Mouse (Mus musculus) urinary bladder, postnatal 10 days (tissue): Measurements from ENCODE around the gene 4931406P16Rik.
A peak's percentile ranks its signal among the peaks of the same experiment; 100 is the strongest.
"Not testable (repeated sequence)": the region's sequence is repeated elsewhere in the genome, so short reads cannot be mapped to it uniquely, and the experiment has no call there.

Source experiments
- DNase-seq: peaks from one replicate; pipeline ENCODE4 v3.0.0; 2022; ENCODE audit warnings: low spot score

The 4931406P16Rik gene

GRCm38 (mm10) chr7:34313443-34313875, at the start of gene 4931406P16Rik:
4931406P16Rik (minus strand) TSS chr7:34313551.
- peak; percentile 50 for DNase-seq

GRCm38 (mm10) chr7:34355629-34356028, 42.3 kb upstream of the 4931406P16Rik start:
- DNase-seq, result no peak

- DNase-seq, result no peak
Measured at GRCm38 (mm10) chr7:34351997-34352396, 38.6 kb upstream of the 4931406P16Rik start.

- no peak for DNase-seq
Measured at GRCm38 (mm10) chr7:34350166-34350565, 36.8 kb upstream of the 4931406P16Rik start.

DNA sequence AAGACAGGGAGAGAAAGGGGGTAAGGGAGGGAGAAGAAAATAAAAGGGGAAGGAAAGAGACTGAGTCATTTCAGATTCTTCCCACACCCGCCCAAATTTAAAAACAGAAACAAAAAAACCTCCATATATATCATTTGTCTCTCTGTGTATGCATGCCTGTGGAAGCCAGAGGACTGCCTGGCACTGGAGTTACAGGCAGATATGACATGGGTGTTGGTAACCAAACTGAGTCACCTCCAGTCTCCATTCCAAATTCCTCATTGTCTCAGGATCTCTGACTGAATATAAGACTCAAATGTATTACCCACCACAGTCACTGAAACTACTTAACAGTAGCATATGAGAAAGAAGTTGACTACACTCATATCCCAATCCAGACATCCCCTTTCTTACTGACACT, 34.7 kb upstream of the 4931406P16Rik start:
- DNase-seq, result no peak

- no peak for DNase-seq
Measured at GRCm38 (mm10) chr7:34347041-34347440, 33.7 kb upstream of the 4931406P16Rik start.

DNA sequence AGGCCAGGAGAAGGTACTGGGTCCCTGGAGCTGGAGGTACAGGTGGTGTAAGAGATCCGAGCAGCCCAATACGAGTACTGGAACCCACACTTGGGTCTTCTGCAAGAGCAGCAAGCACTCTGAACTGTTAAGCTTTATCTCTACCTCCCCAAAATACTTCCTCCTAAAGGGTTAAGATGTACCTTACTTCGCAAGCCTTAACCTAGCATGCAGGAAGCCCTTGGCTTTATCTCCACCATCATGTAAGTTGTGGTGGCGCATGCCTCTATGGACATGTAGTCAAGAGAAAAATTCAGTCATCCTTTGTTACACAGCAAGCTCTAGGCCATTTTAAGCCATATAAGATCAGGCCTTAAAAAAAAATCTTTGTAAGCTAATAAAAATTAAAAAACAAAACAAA, 33.2 kb upstream of the 4931406P16Rik start:
- DNase-seq, result no peak

DNA sequence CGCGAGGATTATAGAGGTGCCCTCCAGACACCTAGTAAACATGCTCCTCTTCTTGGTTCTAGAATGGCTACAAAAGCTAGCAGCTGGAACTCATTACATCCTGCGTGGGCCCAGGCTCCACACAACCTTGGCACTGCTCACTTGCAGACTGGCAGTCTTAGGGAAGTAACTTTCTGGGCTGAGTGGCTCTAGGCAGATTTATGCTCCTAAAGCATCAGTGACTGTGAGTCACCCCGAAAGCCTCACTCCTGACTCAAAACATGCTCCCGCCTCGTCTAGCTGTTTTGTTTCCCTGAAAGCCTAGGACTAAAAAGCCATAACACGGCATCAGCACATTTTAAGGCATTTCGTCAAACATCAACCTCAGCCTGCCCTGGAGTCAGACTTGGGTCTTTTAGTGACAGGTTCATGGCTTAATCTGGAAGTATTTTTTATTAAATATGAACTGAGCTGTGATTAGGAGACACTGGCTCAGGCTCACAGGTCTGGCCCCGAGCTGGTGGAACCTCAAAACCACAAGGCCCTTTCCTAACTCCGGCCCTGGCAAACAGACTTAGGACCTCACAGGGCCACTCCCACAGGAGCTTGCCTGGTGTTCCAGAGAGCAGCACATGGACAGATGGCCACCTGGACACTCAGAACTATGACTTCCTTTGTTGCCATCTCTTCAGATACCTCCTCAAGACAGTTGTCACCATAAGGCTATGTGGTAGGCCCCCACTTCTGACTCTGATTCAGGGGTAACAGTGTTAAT, 28.9 kb upstream of the 4931406P16Rik start:
- no peak for DNase-seq

DNA sequence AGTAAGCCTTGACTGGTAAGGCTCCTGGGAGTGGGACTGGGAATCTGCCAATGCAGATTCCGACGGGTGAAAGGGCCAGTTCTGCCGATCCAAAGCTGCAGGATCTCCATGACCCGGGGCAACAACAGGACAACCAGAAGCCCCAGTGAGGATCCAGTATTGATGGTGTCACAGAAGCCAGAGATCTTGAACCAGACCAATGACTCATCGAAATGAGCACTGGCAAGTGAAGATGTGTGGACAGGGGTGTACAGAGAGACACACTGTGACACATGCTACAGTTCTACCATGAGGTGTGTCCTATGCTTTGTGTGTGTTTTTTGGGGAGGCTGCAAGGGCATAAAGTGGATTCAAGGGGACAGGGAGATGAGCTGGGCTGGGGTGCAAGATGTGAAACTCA, 27.5 kb upstream of the 4931406P16Rik start:
- DNase-seq, result no peak

DNA sequence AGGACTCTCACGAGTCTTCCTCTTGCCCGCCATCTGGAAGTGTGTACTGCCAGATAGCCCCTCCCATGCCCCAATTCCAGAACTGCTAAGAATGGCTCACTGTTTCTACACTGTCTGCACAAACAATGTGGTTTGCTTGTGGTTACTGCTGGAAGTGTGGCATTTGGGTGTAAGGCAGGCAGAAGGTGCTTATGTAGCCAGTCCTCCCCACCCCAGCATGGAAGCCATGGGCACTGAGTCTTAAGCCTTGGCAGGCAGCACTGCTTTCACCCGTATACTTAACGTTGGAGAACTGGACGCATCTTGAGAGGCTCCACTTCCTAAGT, 25.8 kb upstream of the 4931406P16Rik start:
- no peak for DNase-seq

DNA sequence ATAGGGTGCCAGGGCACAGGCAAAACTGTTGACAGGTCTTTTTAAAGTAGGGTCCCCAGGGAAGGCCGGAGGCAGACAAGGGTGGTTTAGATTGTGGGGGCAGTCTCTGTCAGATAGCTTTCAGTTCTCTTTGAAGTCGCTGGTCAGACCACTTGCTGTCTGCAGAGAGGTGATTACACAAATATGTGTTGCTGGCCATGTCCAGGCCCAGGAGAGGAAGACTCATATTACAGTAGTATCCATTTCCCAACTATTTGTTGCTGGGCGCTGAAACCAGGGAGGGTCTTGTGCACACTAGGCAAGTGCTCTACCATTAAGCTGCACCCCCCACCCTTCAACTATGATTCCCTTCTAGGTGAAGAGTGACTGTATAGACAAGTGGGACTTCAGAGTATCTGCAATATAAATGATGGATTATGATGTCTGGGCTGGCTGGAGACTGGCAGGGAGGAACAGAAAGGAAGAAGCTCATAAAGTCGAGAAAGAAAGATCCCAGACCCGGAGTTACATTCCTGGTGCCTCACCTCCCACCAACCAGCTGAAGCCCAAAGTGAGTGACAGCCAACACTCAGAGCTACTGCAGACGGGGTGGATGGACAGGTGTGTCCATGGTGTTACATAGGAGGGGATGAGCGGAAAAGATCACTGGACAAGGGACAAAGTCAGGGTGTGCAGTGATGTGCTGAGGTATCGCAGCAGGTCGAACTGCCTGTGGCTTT, 25.3 kb upstream of the 4931406P16Rik start:
- no peak for DNase-seq

DNA sequence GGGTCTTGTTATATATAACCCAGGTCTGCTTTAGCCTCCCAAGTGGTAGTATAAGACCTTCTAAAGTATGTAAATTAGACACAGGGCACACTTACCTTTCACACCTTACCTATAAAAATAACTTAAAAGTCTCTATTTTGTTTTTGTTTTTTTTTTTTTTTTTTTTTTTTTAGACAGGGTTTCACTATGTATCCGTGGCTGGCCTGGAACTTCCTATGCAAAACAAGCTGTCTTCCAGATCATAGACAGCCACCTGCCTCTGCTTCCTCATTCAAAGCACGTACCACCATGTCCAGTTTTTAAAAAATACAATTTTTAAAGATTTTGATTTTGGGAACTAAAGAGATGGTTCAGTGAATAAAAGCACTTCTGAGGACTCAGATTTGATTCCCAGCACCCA, 23.9 kb upstream of the 4931406P16Rik start:
- DNase-seq, result no peak

DNA sequence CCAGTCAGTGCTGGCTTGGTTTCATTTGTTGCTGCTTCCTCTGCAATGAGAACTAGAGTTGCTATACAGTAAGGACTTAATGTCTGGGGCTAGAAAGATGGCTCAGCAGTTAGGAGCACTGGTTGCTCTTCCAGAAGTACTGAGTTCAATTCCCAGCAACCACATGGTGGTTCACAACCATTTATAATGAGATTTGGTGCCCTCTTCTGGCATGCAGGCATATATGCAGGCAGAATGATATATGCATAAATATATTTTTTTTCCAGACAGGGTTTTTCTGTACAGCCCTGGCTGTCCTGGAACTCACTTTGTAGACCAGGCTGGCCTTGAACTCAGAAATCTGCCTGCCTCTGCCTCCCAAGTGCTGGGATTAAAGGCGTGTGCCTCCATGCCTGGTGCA, 23.2 kb upstream of the 4931406P16Rik start:
- not testable (repeated sequence) for DNase-seq

GRCm38 (mm10) chr7:34327493-34327892, 14.1 kb upstream of the 4931406P16Rik start:
- DNase-seq, result no peak

- no peak for DNase-seq
Measured at GRCm38 (mm10) chr7:34324857-34325256, 11.5 kb upstream of the 4931406P16Rik start.

- DNase-seq, result no peak
Measured at GRCm38 (mm10) chr7:34324005-34324404, 10.7 kb upstream of the 4931406P16Rik start.

DNA sequence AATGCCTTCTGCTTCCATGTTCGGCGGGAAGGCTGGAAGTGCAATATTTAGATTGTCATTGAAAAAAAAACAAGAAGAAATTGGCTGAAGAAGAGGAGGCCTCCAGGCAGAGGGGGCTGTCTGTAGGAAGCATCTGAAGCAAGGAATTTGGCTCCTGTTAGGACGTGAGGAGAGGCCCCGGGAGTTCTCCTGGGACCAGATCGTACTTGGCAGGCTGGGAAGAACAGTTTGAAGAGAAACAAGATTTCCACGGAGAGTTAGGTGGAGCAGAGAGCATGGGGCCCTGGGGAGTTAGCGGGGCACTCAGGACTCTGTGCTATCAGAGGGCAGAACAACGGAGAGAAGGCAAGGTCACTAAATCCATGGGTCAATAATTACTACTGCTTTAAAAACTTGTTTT, 10.0 kb upstream of the 4931406P16Rik start:
- DNase-seq, result no peak

DNA sequence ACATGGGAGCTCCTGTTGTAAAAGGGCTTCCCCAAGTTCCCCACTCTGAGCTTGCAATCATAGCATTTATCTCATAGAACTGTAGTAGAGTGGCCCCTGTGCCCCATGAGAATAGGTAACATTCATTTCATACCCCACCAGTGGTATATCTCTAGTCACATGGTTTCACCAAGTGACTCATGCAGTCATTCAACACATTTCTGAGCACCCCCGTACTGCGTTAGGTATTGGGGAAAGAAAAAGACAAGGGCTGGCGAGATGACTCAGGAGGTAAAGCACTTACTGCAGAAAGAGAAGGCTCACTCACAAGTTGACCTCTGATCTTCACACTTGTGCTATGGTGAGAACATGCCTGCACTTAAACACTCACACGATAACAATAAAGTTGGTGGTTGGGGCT, 8.6 kb upstream of the 4931406P16Rik start:
- no peak for DNase-seq

DNA sequence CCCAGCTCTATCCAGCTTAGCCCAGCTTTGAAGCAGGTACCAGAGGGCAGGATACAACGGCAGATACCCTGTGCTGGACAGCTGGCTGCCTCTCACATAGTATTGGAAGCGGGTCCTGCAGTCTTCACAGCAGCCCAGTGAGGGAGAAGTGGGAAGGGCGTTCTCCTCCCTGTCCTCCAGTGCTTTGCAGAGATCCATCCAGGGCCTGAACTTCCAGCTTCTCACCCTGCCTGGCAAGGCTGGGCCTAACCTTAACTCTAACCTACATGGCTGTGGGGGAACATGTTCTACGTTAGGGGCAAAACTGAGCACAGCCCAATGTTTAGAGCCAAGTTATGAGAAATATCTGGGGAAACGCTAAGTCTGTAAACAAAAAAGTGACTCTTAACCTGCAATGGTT, 7.8 kb upstream of the 4931406P16Rik start:
- DNase-seq, result no peak

DNA sequence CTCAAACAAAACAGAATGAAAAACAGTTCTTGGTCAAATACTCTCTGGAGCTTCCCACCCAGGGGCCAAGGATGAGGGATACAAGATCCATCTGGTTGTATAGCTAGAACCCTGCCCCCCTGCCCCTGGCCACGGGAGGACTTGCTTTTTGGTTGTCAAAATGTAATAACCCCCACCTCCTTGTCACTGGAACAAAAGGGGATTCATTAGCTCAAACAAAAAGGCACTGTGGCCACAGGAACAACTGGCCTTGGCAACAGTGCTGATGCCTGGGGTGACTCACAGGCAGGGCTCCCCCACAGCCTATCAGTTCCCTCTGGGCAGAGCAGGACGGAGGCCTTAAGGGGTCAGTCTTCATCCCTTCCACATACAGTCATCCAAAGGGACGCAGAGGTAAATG, 6.6 kb upstream of the 4931406P16Rik start:
- no peak for DNase-seq

DNA sequence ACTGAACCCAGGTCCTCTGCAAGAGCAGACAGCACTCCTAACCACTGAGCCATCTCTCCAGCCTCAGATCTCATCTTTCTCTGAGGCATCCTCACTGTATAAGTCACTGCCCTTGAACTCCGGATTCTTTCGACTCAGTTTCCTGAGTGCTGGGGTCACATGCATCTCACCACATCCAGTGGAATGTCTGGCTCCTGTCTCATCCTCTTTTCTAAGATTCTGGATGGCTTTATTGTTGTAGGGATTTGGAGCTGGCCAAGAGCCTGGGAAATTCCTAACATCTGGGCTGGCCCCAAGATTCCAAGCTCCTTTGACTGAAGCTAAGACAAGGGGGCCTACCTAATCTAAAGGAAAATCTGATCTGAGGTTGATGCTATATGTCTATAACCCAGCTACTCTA, 5.8 kb upstream of the 4931406P16Rik start:
- no peak for DNase-seq

- no peak for DNase-seq
Measured at GRCm38 (mm10) chr7:34317901-34318476, 4.6 kb upstream of the 4931406P16Rik start.

- no peak for DNase-seq
Measured at GRCm38 (mm10) chr7:34312786-34313442, 437 bp downstream of the 4931406P16Rik start.
